Mouse (Mus musculus) lung, postnatal 0 days (tissue): ENCODE results near the gene Gm49027.

Source experiments
- CTCF ChIP-seq: IDR thresholded peaks from 2 replicates; pipeline ENCODE4 v1.5.1; 2016; ENCODE audit warnings: antibody characterized with exemption, mild to moderate bottlenecking
- EP300 ChIP-seq: IDR thresholded peaks from 2 replicates; pipeline ENCODE4 v1.6.1; 2016; ENCODE audit warnings: antibody characterized with exemption, mild to moderate bottlenecking, control low read depth

DNA sequence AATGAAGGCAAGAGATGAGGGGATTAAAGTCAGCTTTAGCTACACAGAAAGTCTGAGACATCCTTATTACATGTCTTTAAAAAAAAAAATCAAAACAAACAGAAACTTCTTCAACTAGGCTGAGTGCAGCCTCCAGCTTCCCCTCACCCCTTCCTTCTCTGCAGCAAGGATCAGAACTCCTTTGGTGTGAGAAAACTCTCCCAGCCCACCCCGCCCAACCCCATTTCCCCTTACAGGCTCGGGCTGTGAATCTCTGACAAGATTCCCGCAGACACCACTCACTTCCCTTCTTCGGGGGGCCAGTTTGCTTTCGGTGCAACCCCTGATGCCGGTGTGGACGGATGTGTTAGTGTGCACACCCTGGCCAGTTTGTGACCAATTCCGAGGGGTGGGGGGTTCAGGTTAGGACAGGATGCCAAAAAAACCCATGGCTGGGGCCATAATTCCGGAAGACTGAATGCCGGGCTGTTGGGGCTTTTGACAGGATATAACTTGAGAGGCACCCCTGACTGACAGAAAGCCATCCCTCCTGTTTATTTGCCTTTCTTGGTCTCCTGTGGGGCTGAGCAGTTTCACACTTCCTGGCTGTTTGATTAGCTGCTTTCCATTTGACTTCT lies 54.4 kb downstream of the Gm49027 start:
- no peak for TF ChIP-seq EP300
- TF ChIP-seq CTCF: no peak
